Mouse (Mus musculus) lung, postnatal 14 days (tissue): ENCODE measurements at regions not wholly inside any gene's neighbourhood (a gene's known extent, or its start where the extent isn't known, plus 50 kb on each side); places are given as distances from the start of the nearest gene placed in this dataset.
A peak's percentile ranks its signal among the peaks of the same experiment; 100 is the strongest.

Source experiments
- DNase-seq: peaks from one replicate; pipeline ENCODE4 v3.0.0; 2021

DNA sequence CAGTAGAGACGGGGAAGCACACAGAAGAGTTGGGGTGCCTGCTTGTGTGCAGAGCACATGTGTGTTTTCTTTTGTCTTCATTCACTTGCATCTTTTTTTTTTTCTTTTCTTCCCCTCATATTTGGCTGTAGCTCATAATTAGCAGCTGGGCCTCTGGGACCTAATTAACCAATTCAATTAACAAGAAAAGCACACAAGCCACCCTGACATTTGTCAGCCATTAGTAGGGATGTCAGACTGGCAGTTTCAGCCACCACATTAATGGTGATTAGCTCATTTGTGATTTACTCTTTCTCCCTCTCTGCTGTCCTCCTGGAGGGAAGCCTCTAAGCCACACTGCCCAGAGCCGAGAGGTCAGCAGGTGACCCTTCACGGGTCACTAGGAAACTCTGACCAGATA lies 96.7 kb upstream of the Habp2 start:
- DNase-seq: no peak

DNA sequence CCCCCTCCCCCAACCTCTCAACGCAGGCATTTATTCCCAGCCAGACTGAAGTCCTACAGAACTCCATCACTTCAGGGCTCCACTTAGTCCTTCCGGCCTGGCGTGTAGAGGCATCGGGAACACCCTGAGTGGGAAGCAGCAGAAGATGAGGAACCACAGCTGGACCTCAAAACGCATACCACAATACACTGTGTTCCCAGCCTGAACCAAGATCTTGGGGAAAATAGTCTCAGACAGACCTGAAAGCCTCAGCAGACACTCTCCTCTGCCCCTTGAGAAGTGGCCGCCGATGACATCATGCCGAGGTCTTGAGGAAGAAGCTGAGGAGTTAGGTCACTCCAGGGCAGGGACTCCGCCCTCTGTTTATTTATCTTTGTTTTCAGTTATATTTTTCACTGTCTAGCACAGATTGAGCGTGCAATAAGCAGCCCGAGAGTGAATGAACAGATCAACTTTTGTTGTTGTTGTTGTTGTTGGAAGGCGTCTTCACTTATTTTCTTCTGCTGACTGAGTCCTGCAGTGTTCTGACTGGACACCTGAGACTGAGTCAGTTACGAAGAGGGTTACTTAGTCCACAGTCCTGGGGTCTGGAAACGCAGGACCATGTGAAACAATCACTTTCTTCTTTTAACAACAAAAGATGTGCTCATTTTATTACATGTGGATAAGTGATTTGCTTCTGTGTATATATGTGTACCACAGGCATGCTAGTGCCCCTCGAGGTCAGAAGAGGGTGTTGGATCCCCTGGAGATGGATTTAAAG lies 88.3 kb upstream of the Habp2 start:
- DNase-seq: peak; percentile 26

DNA sequence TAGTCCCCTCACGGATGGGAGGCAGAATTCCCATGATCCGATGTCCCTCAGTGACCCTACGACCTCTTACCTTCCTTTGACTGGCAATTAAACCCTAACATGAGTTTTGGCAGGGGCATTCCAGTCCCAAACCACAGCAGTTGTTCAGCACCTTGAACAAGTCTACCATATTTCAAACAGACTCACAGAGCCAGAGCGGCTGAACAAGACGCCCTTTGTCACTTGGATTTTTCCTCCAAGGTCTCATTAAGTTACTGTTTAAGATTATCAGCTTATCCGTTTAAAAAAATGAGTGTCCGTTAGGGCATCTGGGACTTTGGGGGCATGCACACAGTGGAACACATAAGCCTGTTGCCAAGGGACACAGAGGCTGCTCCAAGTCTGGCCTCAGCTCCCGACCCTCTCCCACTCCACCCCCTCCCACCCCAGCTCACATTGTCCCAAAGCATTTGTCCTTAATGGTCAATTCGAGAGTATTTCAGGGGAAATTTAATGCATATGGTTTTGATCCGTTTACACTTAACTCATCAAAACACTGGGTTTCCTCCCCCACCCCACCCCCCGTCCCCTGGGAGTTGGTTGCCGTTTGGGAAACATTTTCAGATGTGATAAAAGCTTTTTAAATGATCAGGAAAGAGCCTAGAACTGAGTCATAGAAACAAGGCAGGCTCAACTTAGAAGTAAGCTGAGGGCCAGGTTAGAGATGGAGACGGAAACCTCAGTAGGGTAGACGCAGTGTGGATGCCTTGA lies 87.4 kb upstream of the Habp2 start:
- no peak for DNase-seq

DNA sequence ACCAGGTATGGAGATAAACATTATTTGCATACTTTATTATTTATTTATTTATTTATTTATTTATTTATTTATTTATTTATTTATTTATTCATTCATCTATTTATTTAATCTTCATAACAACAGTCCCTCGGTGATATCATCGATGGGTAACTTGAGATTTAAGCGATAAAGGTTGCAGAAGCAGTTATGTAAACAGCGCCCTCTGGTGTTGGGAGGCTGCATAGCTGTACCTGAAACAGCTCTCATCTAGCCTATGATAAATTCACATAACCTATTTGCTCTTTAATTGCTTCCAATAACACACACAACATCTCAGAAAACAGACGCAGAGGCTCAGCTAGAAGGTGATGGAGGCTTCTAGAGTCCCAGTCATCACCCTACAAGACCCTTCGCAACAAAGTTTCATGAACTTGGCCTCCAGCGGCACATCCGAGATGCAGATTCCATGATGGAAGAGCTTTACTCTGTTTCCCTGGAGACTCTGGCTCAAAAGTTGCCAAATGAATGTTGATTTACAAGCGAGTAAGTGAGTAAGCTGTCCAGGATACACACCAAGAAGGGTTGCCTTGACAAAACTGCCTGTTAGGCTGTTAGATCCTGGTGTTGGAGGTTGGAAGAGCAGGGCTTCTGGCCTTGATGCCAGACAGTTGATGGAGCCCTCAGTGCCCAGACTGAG lies 85.8 kb upstream of the Habp2 start:
- peak; percentile 35 for DNase-seq

DNA sequence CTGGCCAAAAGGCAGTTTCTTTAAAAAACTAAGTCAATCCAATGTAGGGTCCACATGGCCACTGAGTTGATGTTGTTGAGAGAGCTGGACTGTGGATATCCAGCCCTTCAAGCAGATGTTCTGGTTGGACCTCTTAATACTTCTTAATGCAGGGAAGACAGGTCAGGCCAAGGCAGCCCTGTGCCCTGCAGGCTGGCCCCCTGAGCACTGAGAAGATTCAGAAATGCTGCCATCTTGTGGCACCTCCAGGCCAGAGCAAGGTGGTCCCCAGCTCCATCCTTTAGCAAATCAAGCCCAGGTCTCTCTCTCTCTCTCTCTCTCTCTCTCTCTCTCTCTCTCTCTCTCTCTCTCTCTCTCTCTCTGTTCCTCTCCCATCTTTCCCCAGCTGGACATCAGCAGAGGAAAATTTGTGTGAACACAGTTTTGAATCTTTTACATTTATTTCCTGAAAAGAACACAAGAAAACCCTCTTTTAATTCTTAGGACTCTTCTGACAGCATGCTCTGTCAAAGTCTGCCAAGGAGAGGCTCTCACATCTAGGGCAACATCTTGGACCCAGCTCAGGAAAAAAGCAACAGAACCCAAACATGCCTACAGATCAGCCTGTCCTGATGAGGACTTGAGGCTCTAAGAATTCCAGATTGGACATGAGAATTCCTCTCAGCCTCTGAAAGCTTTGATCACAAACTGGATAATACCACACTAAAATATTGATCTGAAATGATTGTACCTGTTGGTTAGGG lies 85.0 kb upstream of the Habp2 start:
- peak; percentile 58 for DNase-seq

DNA sequence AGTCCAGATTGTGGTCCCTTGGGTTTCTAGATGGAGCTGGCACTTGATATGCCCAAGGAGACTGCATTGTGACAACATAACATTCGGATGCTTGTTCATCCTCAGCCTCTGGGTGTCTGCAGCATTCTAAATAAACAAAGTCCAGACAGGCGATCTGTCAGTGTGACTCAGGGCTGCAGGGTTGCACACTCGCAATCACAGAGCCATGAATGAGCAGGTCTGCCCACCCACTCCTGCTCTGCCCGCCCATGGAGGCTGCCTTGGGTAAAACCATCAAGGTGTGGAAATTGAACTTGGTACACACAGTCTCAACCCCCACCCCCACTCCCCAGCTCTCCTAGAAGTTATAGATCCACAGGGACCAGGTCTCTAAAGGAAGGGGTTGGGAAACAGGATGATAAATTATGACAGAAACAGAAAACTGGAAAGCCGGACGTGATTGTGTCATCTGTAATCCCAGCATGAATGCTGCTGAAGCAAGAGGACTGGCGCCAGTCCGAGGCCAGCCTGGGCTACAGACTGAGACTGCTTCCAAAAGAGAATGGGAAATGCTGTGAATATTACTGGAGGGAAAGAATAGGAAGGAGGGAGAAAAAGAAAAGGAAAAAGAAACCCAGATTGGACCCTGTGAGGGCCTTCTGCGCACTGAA lies 84.3 kb upstream of the Habp2 start:
- DNase-seq: no peak

DNA sequence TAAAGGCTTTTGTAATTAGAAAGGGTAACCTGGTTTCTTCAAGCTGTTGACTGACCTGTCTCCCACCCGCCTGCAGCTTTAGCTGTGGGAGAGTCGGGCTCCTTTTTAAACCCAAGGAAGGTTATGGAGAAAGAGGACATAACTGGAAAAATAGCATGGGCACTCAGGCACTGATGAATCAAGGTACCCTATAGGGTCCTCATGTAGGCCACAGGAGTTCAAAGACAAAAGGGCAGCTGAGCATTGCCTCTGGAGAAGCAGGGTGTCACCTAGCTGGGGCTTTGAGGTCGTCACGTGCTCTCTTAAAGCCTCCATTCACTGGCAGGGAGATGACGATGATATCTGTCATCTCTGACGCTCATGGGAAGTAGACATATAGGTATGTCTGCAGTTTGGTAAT lies 68.4 kb upstream of the Habp2 start:
- no peak for DNase-seq

DNA sequence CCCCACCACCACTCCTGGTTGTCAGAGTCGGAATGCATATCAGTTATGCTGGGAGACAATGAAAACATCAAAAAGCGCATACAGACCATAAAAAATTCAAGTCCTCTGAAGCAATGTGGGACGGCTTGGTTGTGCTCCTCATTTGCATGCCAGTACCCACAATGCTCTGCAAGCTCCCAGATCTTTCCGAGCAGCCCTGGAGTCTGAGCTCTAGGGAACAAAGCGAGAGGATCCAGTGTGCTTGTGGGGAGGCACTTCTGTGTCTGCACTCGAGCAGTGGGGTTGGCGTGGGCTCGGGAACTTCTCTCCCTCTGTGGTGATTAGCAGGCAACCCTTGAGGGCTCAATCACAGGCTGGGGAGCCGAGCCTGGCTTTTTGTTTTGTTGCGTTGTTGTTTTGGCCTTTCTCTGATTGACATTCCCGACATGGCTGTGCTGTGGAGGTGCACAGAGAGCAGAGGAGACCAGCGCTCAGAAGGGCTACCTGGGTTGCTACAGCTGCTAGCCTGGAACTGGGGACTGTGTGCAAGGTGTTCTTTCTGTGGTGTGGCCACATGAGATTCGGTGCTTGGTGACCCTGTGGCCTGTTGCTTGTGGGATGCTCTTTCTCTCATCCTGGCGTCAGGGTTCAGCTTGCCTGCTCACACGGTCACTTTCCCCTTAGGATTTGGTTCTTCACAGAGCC lies 66.1 kb upstream of the Habp2 start:
- DNase-seq: no peak

DNA sequence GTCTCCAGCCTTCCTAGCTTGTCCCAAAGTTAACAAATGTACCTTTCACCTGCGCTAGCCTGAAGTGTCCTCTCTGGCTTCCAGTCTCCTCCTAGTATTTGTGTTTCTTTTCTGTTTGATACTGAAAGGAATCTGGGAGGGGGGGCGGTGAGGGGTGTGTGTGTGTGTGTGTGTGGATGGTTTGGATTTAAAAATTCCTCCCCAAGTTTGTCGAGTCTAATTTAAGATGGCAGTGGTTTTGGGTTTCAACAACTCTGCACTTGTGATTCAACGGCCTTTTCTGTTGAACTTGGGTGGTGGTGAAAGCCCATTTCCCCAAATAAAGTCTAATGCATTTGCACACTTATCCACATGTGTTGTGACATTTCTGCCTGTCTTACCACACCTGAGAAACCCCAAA lies 64.4 kb upstream of the Habp2 start:
- DNase-seq: no peak

DNA sequence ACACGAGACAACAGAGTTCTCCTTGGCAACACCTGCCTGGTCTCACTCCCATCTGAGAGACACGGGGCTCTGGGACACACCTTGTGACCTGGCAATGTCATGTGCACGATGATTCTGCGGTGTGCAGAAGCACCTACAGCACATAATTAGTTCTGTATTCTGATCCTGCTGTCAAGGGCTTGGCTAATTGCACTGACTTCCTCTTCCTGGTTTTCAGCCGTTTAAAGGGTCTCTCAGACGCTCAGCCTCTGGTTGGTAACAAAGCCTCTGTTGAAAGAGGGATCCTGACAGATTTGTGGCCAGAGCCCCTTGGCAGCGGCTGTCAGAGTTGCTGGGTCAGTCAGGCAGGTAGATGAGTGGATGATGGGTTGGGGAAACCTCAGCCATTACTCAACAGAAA lies 61.9 kb upstream of the Habp2 start:
- DNase-seq: no peak

DNA sequence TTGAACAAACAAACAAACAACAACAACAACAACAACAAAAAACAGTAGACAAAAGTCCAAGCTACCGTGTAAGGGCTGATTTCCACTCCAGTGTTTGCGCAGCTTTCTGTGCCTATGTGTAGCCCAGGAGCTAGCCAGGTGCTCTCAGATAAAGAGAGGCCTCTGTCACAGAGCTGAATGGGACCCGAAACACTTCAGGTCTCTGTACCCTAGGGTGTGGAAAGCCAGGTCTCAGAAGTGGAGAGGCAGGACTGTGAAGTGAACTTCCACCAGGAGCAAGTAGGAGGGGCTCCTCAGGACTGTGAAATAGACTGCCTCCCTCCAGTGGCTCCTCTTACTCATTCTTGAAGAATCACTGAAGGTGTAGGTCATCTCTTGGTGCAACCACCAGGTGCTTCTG lies 61.4 kb upstream of the Habp2 start:
- peak; percentile 10 for DNase-seq

DNA sequence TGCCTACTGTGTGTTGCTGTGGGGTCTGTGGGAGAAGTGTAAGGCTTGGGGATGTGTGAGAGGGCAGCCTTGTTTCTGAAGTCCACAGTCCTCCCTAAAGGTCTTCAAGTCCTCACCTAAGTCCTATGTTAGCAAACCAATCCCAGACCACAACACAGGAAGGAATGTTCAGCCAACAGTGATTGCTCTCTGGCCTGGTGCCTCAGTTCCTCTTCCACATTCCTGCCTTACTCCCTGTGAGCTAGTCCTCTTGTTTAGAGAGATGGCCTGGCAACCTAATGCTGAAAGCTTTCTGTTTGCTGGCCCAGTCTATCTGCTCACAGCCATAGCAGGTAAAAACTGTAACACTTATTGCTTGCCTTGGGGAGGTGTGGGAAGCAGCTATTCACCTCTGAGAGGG lies 58.4 kb upstream of the Habp2 start:
- DNase-seq: no peak

DNA sequence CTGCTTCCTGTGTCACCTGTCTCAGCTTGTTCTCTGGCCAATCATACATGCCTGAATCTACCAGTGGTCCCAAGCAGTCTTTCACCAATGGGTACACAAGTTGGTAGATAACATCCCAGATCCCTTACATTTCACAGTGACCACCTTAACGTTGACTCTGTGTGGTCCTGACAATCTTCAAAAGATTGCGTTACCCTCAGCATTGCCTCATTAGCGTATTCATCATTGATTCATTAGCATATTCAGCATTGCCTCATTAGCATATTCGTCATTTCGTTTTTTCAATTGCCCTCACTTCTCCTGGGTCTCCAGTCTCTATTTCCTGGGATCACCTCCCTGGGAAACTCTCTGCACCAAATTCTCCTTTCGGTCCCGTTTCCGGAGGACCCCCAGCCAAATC lies 55.5 kb upstream of the Habp2 start:
- DNase-seq: no peak

DNA sequence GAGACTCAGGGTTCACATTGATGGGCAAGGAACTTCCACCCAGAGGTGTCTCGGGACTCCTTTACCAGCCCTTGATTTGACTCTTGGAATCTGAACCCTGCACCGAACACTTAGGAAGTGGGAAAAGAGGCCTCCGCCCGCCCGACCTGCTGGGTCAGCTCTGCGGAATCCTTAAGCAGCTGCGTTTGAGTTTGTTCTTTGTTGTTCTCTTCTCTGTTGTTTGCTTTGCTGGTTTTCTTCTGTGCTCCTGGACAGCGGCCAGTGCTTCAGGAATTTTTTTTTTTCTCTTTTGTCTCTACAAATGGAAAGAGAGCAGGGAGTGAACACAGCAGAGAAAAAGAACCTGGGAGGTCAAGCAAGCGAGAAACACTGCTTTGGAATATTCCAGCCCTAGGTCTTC lies 55.1 kb upstream of the Habp2 start:
- peak; percentile 34 for DNase-seq

DNA sequence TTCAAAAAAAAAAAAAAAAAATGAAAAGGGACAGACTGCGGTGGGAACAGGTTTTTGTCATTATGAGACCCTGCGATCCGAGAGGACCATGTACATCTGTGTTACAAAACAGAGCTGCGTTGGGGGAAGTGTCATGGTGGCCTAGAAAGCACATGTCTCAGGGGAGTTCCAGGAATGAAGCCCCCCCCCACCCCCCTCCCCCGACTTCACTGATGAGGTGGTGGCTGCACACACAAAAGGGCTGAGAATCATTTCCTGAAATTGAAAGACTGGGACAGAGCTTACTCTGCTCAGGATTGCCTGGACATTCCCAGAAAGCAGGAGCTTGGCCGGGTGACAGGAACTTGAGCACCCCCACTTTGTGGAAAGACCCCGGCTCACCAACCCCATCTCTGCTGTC lies 54.7 kb upstream of the Habp2 start:
- no peak for DNase-seq

DNA sequence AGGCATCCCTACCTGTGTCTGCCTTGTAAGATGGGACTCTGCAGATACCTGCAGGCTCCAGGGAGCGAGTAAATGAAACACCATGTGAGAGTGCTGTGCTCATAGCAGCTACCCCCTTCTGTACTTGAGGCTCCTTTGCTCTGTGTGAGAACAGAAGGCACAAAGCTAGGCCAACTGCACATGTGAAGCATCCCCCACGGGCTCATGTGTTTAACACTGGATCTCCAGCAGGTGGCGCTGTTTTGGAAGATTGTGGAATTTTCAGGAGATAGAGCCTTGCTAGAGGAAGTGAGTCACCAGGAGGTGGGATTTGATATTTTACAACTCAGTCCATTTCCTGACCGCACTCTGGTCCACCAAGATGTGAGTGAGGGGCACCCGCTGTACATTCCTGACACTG lies 54.0 kb upstream of the Habp2 start:
- no peak for DNase-seq

DNA sequence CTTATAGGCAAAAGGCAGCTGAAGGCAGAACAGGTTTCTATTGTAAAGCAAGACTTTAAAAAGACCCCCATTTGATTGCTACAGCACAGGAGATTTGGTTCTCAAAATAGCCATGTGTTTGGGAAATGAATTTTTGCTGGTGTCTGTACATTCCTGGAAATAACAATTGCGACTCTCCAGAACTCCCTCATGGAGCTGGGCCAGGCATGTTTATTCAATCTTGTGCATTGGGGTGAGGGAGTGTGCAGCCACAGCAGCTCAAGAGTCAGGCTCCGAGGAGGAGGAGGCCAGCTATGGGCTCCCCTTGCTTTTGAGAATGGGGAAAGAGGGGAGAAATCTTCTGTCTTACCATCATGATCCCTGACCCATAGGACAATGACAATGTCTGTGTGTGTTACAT lies 51.9 kb upstream of the Habp2 start:
- no peak for DNase-seq
